Mouse (Mus musculus) hindlimb bud, embryonic 11.5 days (tissue): ENCODE results near the gene Odam.

Experiments used
- DNase-seq: peaks from one replicate; pipeline ENCODE4 v3.0.0-alpha.2; 2012; ENCODE audit warnings: low read depth, low spot score; ENCODE audit errors: extremely low spot score

The Odam gene

GRCm38 (mm10) chr5:87884729-87885128, at the start of gene Odam:
Gene Odam, plus strand, starts transcription at chr5:87885029.
- no peak for DNase-seq

GRCm38 (mm10) chr5:87855136-87855716, 29.6 kb upstream of the Odam start:
- DNase-seq, result no peak

GRCm38 (mm10) chr5:87870084-87870483, 14.7 kb upstream of the Odam start:
- DNase-seq, result no peak

- no peak for DNase-seq
These were observed 13.4 kb upstream of the Odam start for GRCm38 (mm10) chr5:87871423-87871822.

GRCm38 (mm10) chr5:87925372-87925771, 40.5 kb downstream of the Odam start, which contains the start of gene Csn3:
Gene Csn3, plus strand, starts transcription at chr5:87925579.
- DNase-seq, result peak; percentile 20

- no peak for DNase-seq
These were observed 46.8 kb downstream of the Odam start for GRCm38 (mm10) chr5:87931603-87932002.

GRCm38 (mm10) chr5:87940752-87941151, 55.9 kb downstream of the Odam start:
- no peak for DNase-seq

GRCm38 (mm10) chr5:87942515-87942914, 57.7 kb downstream of the Odam start:
- no peak for DNase-seq
